Mouse (Mus musculus) left cerebral cortex, adult 8-10 months (tissue): ENCODE results near the gene Rnf187. TPM values are rescaled to one million over a fixed set of nuclear protein-coding genes. Genes with fewer than 3 reads are reported as not detected.

ENCODE experiments used
- DNase-seq, 2 experiments: peaks; one replicate each; pipeline ENCODE4 v3.0.0; 2022; ENCODE audit warnings: low spot score in 2 of 2
- total RNA-seq, 4 experiments: library from RNA; stranded (reverse); gene quantifications; 2 replicates each; pipeline ENCODE4 v1.2.4; 2022

The Rnf187 gene
- total RNA-seq, result 100 to 1,000 TPM; 448 to 480 (median 462) TPM

DNA sequence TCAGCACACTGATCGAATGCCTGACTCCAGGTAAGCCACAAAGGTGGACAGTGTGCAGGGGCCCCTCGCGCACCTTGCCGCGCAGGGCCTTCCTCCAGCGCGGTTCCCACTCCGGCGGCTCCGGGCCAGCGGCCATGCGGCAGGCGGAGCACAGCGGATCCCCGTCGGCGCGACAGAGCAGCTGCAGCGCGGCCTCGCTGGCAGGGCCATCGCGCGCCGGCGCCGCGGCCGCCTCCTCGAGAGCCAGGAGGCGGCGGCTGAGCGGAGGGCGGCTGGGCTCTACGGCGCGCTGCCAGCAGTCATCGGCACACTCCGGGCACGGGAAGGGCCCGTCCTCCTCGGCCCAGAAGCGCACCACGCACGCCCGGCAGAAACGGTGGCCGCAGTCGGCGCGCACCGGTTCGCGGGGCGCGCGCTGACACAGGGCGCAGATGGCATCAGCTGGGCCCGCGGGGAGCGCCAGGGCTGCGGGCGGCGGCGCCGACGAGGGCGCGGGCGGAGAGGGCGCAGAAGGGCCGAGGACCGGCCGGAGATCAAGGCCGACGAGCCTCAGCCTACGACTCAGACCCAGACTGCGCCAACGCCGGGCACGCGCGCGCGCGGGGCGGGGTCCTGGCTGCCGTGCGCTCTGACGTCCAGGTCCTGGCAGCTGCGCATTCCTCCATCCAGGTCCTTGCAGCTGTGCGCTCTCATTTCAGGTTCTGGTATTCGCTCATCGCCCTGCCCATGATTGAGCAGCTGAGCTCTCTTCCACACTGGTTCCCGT lies at the start of gene Rnf187:
Gene Rnf187, minus strand, starts transcription at position 595 of the 766 bp plus-strand sequence.
- peak; percentile 82 to 93 for DNase-seq

- DNase-seq, result no peak
These were observed 46.7 kb upstream of the Rnf187 start for GRCm38 (mm10) chr11:58985299-58985917.

DNA sequence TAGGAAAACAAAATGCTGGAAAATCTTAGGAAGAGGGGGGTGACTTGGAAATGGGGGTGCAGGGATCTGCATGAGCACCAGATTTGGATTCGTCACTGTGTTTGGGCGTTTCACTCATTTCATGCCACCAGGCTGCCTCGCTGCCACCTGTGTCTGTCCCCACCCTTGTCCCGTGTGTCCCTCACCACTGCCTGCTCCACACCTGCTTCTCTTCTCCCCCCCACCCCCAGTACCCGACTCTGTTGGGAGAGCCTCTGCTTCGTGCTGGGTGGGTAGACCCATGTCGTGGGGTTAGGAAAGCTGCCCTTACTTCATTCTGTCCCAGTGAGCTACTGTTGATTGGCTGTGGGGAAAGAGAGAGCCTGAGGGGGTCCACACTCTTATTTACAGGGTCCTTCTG lies 45.9 kb upstream of the Rnf187 start:
- no peak for DNase-seq

DNA sequence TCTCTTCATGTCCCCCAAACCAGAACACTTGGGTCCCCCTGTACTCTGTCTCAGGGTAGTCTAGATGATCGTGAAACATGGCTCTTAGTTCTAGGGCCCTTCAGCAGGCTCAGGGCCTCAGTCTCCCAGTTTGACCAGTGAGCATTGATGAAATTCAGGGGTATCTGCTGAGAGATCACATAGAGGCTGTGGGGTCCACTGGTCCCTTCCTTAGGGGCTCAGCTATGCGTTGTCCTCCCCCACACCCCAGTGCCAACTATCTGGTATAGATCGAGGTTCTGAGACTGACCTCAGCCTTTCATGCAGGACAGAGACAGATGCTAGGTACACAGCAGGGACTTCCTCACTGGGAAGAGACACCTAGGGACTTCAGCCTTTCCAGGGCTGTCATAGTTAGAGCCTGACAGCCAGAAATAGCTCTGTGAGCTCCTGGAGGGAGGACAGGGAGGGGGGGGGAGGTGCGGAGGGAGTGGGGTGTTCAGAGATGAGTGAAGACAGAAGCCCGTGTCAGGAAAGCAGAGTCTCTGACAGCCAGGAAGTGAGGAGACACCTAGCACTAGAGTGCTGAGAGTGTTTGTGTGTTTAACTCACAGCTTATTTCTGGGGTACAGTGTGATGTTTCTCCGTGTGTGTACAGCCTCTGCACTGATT lies 45.1 kb upstream of the Rnf187 start:
- DNase-seq, result no peak

DNA sequence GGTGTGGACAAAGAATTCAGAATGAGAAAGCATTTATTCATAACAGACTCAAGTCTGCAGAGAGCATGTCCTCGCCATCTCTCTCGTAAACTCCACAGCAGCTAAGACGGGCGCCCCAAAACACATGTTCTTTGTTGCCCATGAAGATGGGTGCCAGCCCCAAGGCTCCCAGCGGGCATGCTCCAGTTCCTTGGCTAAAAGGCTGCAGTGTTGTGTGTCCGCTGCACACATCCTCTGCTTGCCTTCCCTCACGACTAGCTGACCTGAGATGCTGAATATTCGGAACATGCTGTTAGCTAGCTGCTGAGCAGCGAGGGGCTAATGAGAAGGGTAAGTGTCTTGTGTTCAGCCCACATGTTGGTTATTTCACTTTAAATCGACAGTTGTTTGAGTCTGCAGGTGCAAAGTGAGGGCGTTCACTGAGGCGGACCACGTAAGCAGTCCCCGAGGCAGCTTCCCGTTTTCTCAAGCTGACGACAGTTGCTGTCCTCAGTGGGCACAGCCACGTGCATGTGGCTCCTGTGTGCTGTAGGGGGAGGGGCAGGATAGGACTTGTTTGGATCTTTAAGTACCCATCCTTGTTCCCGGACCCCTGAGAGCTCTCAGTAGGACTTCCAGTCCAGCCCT lies 43.9 kb upstream of the Rnf187 start:
- DNase-seq, result no peak

GRCm38 (mm10) chr11:58981541-58982447 lies 43.1 kb upstream of the Rnf187 start:
- DNase-seq, result peak in 1 of 2 experiments; percentile 74

DNA sequence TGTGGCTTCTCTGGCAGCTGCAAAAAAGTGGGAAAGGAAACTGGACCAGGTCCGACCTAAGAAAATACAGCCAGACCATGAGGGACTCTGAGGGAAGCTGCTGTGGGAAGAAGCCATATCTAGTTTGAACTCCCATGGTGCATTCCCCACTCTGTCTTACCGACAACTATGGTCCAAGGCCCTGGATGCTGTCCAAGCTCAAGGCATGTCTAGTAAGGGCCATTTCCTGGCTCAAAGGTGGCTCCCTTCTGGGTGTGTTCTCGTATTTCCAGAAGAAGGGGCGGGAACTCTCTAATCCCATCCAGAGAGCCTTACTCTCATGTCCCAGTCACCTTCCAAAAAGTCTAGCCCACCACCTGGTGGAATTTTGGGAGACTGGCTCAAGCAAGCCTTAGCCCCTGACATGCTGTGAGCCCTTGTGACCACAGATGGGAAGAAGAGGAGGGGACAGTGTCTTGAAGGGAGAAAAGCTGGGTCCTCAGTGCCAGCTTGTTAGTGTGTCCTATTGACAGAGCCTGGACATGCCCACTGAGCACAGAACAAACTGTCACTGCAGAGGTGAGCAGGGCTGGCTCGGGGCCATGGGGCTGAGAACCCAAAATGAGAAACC lies 41.8 kb upstream of the Rnf187 start:
- DNase-seq, result no peak

DNA sequence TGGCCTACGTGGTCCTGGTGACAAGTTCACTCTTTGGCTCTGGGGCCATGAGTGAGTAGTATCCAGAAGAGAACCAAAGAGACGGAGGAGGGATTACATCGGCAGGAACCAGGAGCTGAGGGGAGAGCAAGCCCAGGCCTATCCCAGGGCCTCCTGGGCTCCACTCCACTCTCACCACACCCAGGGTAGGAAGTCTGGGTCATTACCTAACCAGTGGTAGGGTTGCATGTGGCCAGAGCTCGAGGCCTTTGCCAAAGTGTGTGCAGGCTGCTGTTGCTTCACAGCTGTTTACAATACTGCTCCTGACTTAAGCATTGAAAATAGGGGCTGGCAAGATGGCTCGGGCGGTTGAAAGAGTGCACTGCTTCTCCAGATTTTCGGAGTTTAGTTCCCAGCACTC lies 40.9 kb upstream of the Rnf187 start:
- DNase-seq, result no peak

DNA sequence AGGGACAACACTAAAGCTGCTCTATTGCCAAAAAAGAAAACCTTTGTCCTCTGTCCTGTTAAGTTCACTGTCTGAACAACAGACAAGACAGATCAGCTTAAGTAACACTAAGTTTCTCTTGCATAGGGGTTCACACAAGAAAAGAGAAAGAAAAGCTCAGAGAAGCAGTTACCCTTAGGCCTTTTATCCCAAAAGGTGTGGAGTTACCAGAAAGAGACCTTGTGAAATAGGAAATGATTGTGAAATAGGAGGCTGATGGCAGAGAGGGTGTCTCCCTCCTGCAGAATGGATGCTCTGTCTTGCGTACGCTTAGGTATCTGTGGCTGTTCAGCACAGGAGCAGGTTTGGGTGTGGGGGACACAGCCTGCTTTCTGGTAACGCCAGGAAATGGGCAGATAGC lies 40.5 kb upstream of the Rnf187 start:
- DNase-seq, result no peak

- DNase-seq, result no peak
These were observed 40.0 kb upstream of the Rnf187 start for GRCm38 (mm10) chr11:58978706-58979030.

DNA sequence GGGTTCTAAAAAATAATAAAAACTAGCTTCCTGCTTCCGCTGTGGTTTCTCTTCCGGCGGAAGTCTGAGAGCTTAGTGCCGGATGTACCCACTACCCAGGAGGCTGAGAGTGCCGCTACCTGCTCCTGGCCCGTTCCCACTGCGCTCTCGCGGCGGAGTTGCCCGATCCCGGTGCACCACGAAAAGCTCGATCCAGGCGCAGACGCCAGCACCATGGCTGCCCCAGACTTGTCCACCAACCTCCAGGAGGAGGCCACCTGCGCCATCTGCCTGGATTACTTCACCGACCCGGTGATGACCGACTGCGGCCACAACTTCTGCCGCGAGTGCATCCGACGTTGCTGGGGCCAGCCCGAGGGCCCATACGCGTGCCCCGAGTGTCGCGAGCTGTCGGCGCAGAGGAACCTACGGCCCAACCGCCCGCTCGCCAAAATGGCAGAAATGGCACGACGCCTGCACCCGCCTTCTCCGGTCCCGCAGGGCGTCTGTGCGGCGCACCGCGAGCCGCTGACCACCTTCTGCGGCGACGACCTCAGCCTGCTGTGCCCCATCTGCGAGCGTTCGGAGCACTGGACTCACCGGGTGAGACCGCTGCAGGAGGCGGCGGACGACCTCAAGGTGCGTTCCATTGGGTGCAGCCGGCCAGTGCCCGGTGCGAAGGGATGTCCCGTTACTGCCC lies 39.5 kb upstream of the Rnf187 start, which contains the start of gene Trim11:
Gene Trim11, plus strand, starts transcription at position 67 of the 679 bp plus-strand sequence.
- no peak for DNase-seq

DNA sequence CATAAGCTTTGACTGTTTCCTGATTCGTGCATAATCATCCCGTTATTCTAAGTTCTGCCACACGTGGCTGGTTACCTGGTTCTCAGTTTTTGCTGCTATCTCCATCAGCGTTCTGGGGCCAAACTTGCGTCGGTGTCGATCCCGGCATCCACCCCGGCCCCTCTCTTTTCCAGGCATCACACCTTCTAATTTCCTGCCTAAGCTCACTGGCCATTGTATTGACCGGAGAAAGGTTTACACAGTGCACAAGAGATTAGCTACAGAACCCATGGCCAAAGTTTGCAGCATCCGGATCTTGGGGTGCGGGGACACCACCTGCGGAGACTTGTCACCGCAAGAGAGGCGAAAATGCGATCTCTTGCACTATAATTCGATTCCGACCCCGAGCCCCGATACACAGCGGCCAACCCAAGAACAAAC lies 38.9 kb upstream of the Rnf187 start:
- no peak for DNase-seq

DNA sequence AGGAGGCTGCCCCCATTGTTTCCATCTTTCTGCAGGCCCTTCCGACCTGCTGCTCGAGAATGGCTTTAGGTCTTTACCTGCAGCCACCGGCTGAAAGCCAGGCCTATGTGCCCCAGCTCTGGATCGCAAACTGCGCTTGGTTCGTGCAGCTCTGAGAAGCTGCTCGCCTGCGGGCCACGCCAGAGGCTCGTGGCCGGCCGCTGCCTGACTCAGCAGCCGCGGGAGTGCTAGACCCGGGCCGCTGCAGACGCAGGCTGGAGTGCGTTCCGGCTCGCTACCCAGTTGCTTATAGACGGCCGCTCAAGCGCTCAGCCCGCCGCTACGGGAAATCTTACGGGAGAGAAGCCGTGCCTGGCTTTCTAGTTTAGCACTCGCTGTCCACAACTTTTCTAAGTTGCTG lies 38.4 kb upstream of the Rnf187 start:
- DNase-seq, result no peak

DNA sequence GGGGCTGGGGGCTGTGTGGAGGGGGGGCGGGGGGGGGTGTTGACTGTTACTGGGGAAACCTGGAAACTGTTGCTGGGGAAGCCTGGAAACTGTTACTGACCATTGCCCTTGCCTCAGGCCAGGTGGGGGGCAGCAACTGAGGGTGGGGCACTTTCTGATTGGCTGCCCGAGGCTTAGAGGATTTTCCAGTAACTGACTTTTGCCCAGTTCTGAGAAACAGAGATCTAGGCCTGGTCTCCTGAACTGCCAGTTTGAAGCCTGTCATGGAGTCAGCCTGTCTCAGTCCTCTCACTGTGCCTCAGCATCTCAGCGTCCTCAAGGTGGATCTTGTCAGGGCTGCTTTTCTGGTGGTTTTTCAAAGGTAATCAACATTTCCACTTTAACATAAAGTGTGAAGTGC lies 35.7 kb upstream of the Rnf187 start:
- no peak for DNase-seq

GRCm38 (mm10) chr11:58971796-58972195 lies 33.1 kb upstream of the Rnf187 start:
- no peak for DNase-seq

DNA sequence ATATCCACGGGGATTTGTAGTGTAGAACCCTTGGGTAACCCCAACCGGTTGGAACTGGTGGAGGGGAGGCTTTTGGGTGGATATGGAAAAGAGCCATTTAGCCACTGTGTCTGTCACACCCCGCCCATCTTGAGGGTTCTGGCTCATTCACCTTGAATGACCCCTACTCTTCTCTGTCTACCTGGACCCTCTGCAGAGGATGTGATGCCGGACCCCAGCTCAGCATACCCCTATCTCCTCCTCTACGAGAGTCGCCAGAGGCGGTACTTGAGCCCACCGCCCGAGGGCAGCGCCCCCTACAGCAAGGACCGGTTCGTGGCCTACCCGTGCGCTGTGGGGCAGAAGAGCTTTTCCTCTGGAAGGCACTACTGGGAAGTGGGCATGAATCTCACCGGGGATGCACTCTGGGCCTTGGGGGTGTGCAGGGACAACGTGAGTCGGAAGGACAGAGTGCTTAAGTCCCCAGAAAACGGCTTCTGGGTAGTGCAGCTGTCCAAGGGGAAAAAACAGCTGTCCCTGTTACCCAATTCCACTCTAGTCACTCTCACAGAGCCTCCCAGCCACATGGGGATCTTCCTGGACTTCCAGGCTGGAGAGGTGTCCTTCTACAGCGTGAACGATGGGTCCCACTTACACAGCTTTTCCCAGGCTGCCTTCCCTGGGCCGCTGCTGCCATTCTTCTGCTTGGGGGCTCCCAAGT lies 32.3 kb upstream of the Rnf187 start:
- no peak for DNase-seq

DNA sequence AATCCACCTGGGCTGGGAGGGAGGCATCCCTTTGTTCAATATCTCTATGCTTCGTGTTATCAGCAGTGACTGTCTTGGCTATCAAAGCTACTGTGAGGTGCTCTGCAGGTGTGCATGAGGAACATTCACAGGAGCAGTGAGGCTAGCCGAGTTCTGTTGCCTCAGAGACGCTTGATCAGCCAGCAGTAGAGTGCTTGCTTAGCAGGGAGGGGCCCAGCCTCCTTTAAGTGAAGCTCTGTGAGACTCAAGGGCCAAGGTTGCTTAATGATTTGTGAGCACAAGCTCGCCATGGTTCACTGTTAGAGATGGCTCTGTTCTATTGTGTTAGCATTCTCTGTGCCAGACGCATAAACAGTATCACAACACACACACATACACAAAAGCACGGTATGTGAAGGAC lies 30.9 kb upstream of the Rnf187 start:
- DNase-seq, result no peak

DNA sequence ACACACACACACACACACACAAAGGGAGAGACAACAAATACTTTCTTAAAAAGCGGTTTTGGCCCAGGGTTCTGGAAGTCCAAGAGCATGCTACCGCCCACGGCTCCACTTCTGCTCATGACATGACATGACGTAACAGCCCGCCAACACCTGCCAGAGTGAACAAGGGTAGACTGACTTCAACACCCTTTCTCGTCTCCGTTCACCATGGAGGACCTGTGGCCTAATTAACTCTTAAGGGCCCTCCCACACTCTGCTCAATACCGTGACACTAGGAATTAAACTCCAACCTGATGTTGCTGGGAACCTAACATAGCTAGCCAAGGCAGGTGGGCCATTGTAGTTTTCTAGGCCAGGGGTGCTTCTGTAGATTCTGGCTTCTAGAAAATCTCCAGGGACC lies 30.3 kb upstream of the Rnf187 start:
- no peak for DNase-seq

GRCm38 (mm10) chr11:58968551-58968950 lies 29.8 kb upstream of the Rnf187 start:
- DNase-seq, result no peak
